Mouse (Mus musculus): ENCODE data around the gene Sh2b1.

The Sh2b1 gene

GRCm38 (mm10) chr7:126421756-126422155 lies 53.5 kb downstream of the Sh2b1 start:
- peak in 1 of 2 experiments; percentile 57 for DNase-seq (ENCODE audit: low spot score in 2 of 2)

DNA sequence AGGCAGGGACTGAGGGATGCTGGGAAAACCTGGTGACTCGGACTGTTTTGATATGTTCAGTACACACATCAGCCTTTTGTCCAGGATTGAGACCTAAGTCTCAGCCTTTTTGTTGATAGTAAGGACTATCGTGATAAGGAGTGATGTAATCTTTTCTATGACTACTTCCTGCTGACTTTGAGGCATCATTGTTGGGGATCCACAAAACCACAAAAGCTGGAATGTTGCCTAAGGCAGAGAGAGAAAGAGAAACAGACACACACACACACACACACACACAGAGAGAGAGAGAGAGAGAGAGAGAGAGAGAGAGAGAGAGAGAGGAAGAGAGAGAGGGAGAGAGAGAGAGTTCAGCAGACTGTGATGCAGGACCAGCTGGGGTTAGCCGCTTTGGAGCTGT lies 56.7 kb downstream of the Sh2b1 start:
- no peak for DNase-seq (ENCODE audit: low spot score in 2 of 2)

GRCm38 (mm10) chr7:126417606-126418005 lies 57.6 kb downstream of the Sh2b1 start:
- no peak for DNase-seq (ENCODE audit: low spot score in 2 of 2)

GRCm38 (mm10) chr7:126417045-126417444 lies 58.2 kb downstream of the Sh2b1 start:
- peak in 1 of 2 experiments; percentile 49 for DNase-seq (ENCODE audit: low spot score in 2 of 2)

Measured in natural killer cell, adult 2 months (primary cell).